Comparison of ENCODE assay signal across 7 mouse cellular contexts in the genomic region with DNA sequence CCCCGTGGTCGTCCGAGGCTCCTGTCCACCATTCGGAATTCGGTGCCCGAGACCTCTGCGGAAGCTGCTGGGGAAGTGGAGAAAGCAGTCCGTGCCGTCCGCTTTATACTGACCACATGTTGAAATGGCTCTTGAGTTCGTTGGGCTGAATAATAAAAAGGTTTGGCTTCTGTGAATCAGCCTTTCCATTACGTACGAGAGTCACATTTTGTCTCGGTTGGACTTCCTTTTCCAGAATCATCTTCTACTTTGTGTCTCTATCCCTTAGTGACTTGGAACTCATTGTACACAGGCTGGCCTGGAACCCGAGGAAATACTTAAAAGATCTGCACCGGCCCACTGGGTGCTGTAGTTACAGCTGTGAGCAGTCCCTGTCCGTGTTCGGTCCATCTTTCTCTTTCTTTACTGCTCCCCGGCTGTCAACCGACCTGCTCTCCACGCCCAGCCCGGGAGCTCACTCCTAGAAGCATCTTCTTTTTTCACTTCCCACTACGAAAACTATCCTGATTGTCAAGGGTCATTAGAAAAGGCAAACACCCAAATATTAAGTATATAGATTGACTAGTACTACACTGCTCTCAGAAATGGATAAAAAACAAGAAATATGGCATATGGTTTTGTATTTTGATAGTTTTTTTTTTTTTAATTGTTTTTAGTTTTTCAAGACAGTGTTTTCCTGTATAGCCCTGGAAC. TPM values are rescaled to one million over a fixed set of nuclear protein-coding genes. Genes with fewer than 3 reads are reported as not detected.
DNase-seq lines count a peak whose midpoint lies in the region; ATAC-seq and TF ChIP-seq lines count a peak whose summit lies in the region.

No protein-coding gene starts in this region.

- ATAC-seq in forebrain, embryonic 16.5 days = no peak
- ATAC-seq in limb, embryonic 15.5 days (ENCODE audit: insufficient number of reproducible peaks, low FRiP score, low TSS enrichment, low read depth) = no peak

- no peaks in the 10 kb centered on the region for H3K9me3 ChIP-seq in forebrain, embryonic 16.5 days (ENCODE audit: control insufficient read depth, low read length)
- H3K9me3 ChIP-seq in limb, embryonic 15.5 days = no peaks in the 10 kb centered on the region

- peaks cover 63% of the 10 kb centered on the region for H3K79me2 ChIP-seq in C2C12 (ENCODE audit: control insufficient read depth, insufficient read depth)

- no peak for TF ChIP-seq CTCF in C2C12 (IDR thresholded peaks at IDR 0.05; ENCODE audit: control insufficient read depth, insufficient read depth, insufficient read length)
- no peak for TF ChIP-seq CTCF in olfactory bulb, adult 2 months (IDR thresholded peaks at IDR 0.05; ENCODE audit: insufficient read depth, low read depth, low read length)

- H3K79me3 ChIP-seq in C2C12 (ENCODE audit: low read depth) = peaks cover 30% of the 10 kb centered on the region

- no peaks in the 10 kb centered on the region for H3K27me3 ChIP-seq in C2C12 (ENCODE audit: control insufficient read depth, insufficient read depth, insufficient read length)
- H3K27me3 ChIP-seq in forebrain, embryonic 16.5 days (replicated peaks; ENCODE audit: control insufficient read depth, insufficient read depth, low read length) = no peaks in the 10 kb centered on the region
- H3K27me3 ChIP-seq in limb, embryonic 15.5 days = no peaks in the 10 kb centered on the region

- H3K9ac ChIP-seq in forebrain, embryonic 16.5 days (replicated peaks; ENCODE audit: low read depth, low read length) = peak overlapping the region; percentile 80
- peak overlapping the region; percentile 92 for H3K9ac ChIP-seq in limb, embryonic 15.5 days

- WGBS in forebrain, embryonic 16.5 days = under 1% methylated on average over 23 of the region's 23 CpGs
- under 1% methylated on average over 23 of the region's 23 CpGs for WGBS in limb, embryonic 15.5 days
- under 1% methylated on average over 23 of the region's 23 CpGs for WGBS in olfactory bulb, adult 2 months

- peak overlapping the region; percentile 82 for H3K4me2 ChIP-seq in forebrain, embryonic 16.5 days (ENCODE audit: low read length)
- peak overlapping the region; percentile 72 for H3K4me2 ChIP-seq in limb, embryonic 15.5 days

- DNase-seq in CD4-positive, CD25-positive, alpha-beta regulatory T cell, adult 2 months (ENCODE audit: low read depth, low spot score) = peak; percentile 84
- no peak for DNase-seq in spleen, adult 12 weeks (ENCODE audit: low spot score)
- no peak for DNase-seq in layer of hippocampus, postnatal 36 days

- H3K27ac ChIP-seq in forebrain, embryonic 16.5 days (ENCODE audit: low read length) = peak overlapping the region; percentile 91
- peak overlapping the region; percentile 97 for H3K27ac ChIP-seq in limb, embryonic 15.5 days
- H3K27ac ChIP-seq in olfactory bulb, adult 2 months (ENCODE audit: insufficient read depth, low read depth, low read length) = peak overlapping the region; percentile 88

- H3ac ChIP-seq in C2C12 (ENCODE audit: control insufficient read depth, insufficient read length, low read depth) = peak overlapping the region; percentile 94

- H3K36me3 ChIP-seq in C2C12 (ENCODE audit: control insufficient read depth, insufficient read depth) = peaks cover 49% of the 10 kb centered on the region
- peaks cover 12% of the 10 kb centered on the region; the same call in 1 of the 2 replicates for H3K36me3 ChIP-seq in forebrain, embryonic 16.5 days (ENCODE audit: control insufficient read depth, insufficient read depth)
- peaks cover 40% of the 10 kb centered on the region for H3K36me3 ChIP-seq in limb, embryonic 15.5 days

- TF ChIP-seq POLR2A in olfactory bulb, adult 2 months (IDR thresholded peaks at IDR 0.05; ENCODE audit: insufficient read depth, low read depth, low read length) = no peak

- peaks cover 19% of the 10 kb centered on the region for H3K4me1 ChIP-seq in forebrain, embryonic 16.5 days (replicated peaks; ENCODE audit: control insufficient read depth, insufficient read depth, low read length)
- H3K4me1 ChIP-seq in limb, embryonic 15.5 days = peaks cover 31% of the 10 kb centered on the region
- H3K4me1 ChIP-seq in olfactory bulb, adult 2 months (ENCODE audit: control insufficient read depth, insufficient read depth, low read length) = peaks cover 3% of the 10 kb centered on the region; the same call in 1 of the 2 replicates

- H3K4me3 ChIP-seq in C2C12 (ENCODE audit: insufficient read depth, poor library complexity, severe bottlenecking) = peak overlapping the region; percentile 89
- H3K4me3 ChIP-seq in forebrain, embryonic 16.5 days (replicated peaks; ENCODE audit: low read length) = peak overlapping the region; percentile 97
- peak overlapping the region; percentile 80 for H3K4me3 ChIP-seq in limb, embryonic 15.5 days
- peak overlapping the region; percentile 85 for H3K4me3 ChIP-seq in olfactory bulb, adult 2 months (ENCODE audit: insufficient read depth, low read depth, low read length)

TF ChIP-seq in C2C12, 6 proteins besides CTCF, POLR2A, EP300 and RAD21:
- no peak for TF ChIP-seq MAX (IDR thresholded peaks at IDR 0.05)

RNA-seq across cellular contexts. Expression of gene P4hb, which starts 0.7 kb away (rescaled TPM):
- polyA plus RNA-seq in C2C12 (2012; fragmentation: generic; extraction: Trizol) = 519 TPM
- 238 and 265 TPM in 2 replicates for polyA plus RNA-seq in forebrain, embryonic 16.5 days (2015; fragmentation: Nextera tagmentation; extraction: Ambion mirVana)
- 1,021 and 1,099 TPM in 2 replicates for polyA plus RNA-seq in limb, embryonic 15.5 days (2015; fragmentation: Nextera tagmentation; extraction: Ambion mirVana)
- polyA plus RNA-seq in olfactory bulb, adult 2 months (2012; ENCODE audit: insufficient read depth, insufficient read length, low replicate concordance, missing spikeins) = 309 TPM in 1 of 2 replicates, not detected in the other
- total RNA-seq in layer of hippocampus, postnatal 36 days (2021) = 100 to 1,000 TPM; 118 to 122 TPM

RNA-seq across cellular contexts. Expression of gene Arhgdia, which starts 7.7 kb away (rescaled TPM):
- 1,072 TPM for polyA plus RNA-seq in C2C12 (2012; fragmentation: generic; extraction: Trizol)
- 477 and 485 TPM in 2 replicates for polyA plus RNA-seq in forebrain, embryonic 16.5 days (2015; fragmentation: Nextera tagmentation; extraction: Ambion mirVana)
- polyA plus RNA-seq in limb, embryonic 15.5 days (2015; fragmentation: Nextera tagmentation; extraction: Ambion mirVana) = 581 and 641 TPM in 2 replicates
- 143 TPM in 1 of 2 replicates, not detected in the other for polyA plus RNA-seq in olfactory bulb, adult 2 months (2012; ENCODE audit: insufficient read depth, insufficient read length, low replicate concordance, missing spikeins)
- 100 to 1,000 TPM; 266 to 282 TPM for total RNA-seq in layer of hippocampus, postnatal 36 days (2021)

RNA-seq across cellular contexts. Expression of gene Ppp1r27, which starts 22.8 kb away (rescaled TPM):
- polyA plus RNA-seq in C2C12 (2012; fragmentation: generic; extraction: Trizol) = 0.12 TPM
- not detected in 2 replicates for polyA plus RNA-seq in forebrain, embryonic 16.5 days (2015; fragmentation: Nextera tagmentation; extraction: Ambion mirVana)
- polyA plus RNA-seq in limb, embryonic 15.5 days (2015; fragmentation: Nextera tagmentation; extraction: Ambion mirVana) = 3.2 and 11.9 TPM in 2 replicates
- polyA plus RNA-seq in olfactory bulb, adult 2 months (2012; ENCODE audit: insufficient read depth, insufficient read length, low replicate concordance, missing spikeins) = not detected in 2 replicates
- total RNA-seq in layer of hippocampus, postnatal 36 days (2021) = not detected

RNA-seq across cellular contexts. Expression of gene Mcrip1, which starts 24.2 kb away (rescaled TPM):
- 90.7 TPM for polyA plus RNA-seq in C2C12 (2012; fragmentation: generic; extraction: Trizol)
- 222 and 241 TPM in 2 replicates for polyA plus RNA-seq in forebrain, embryonic 16.5 days (2015; fragmentation: Nextera tagmentation; extraction: Ambion mirVana)
- polyA plus RNA-seq in limb, embryonic 15.5 days (2015; fragmentation: Nextera tagmentation; extraction: Ambion mirVana) = 237 and 239 TPM in 2 replicates
- polyA plus RNA-seq in olfactory bulb, adult 2 months (2012; ENCODE audit: insufficient read depth, insufficient read length, low replicate concordance, missing spikeins) = not detected in 2 replicates
- total RNA-seq in layer of hippocampus, postnatal 36 days (2021) = 10 to 100 TPM; 71.3 to 71.6 TPM

RNA-seq across cellular contexts. Expression of gene Alyref, which starts 24.4 kb away (rescaled TPM):
- polyA plus RNA-seq in C2C12 (2012; fragmentation: generic; extraction: Trizol) = 218 TPM
- 287 and 320 TPM in 2 replicates for polyA plus RNA-seq in forebrain, embryonic 16.5 days (2015; fragmentation: Nextera tagmentation; extraction: Ambion mirVana)
- polyA plus RNA-seq in limb, embryonic 15.5 days (2015; fragmentation: Nextera tagmentation; extraction: Ambion mirVana) = 342 and 405 TPM in 2 replicates
- polyA plus RNA-seq in olfactory bulb, adult 2 months (2012; ENCODE audit: insufficient read depth, insufficient read length, low replicate concordance, missing spikeins) = not detected in 2 replicates
- 10 to 100 TPM; 60.0 to 67.6 TPM for total RNA-seq in layer of hippocampus, postnatal 36 days (2021)
